Mouse (Mus musculus): ENCODE data around the gene 1500011B03Rik.
"Not testable (repeated sequence)": the region's sequence is repeated elsewhere in the genome, so short reads cannot be mapped to it uniquely, and the experiment has no call there.

1500011B03Rik gene

GRCm38 (mm10) chr5:114822796-114823688, at the start of gene 1500011B03Rik:
Gene 1500011B03Rik, minus strand, starts transcription at chr5:114823468.
- no peak for TF ChIP-seq GATA4 (IDR thresholded peaks at IDR 0.05; ENCODE audit: insufficient replicate concordance, low read length)

- no peak for TF ChIP-seq GATA4 (IDR thresholded peaks at IDR 0.05; ENCODE audit: insufficient replicate concordance, low read length)
Observed at GRCm38 (mm10) chr5:114865279-114865678, 42.0 kb upstream of the 1500011B03Rik start.

- TF ChIP-seq GATA4 (IDR thresholded peaks at IDR 0.05; ENCODE audit: insufficient replicate concordance, low read length): no peak
Observed at GRCm38 (mm10) chr5:114864813-114865212, 41.5 kb upstream of the 1500011B03Rik start.

GRCm38 (mm10) chr5:114861730-114862129, 38.5 kb upstream of the 1500011B03Rik start:
- no peak for TF ChIP-seq GATA4 (IDR thresholded peaks at IDR 0.05; ENCODE audit: insufficient replicate concordance, low read length)

GRCm38 (mm10) chr5:114859253-114859652, 36.0 kb upstream of the 1500011B03Rik start:
- no peak for TF ChIP-seq GATA4 (IDR thresholded peaks at IDR 0.05; ENCODE audit: insufficient replicate concordance, low read length)

GRCm38 (mm10) chr5:114858582-114858981, 35.3 kb upstream of the 1500011B03Rik start, which contains the start of gene Gm9936:
Gene Gm9936, minus strand, starts transcription at chr5:114858682.
- no peak for TF ChIP-seq GATA4 (IDR thresholded peaks at IDR 0.05; ENCODE audit: insufficient replicate concordance, low read length)

GRCm38 (mm10) chr5:114853364-114853763, 30.1 kb upstream of the 1500011B03Rik start, which contains the start of gene 4930519G04Rik:
Gene 4930519G04Rik, plus strand, starts transcription at chr5:114853664.
- not testable (repeated sequence) for TF ChIP-seq GATA4 (IDR thresholded peaks at IDR 0.05; ENCODE audit: insufficient replicate concordance, low read length)

- TF ChIP-seq GATA4 (IDR thresholded peaks at IDR 0.05; ENCODE audit: insufficient replicate concordance, low read length): no peak
Observed at GRCm38 (mm10) chr5:114851565-114852236, 28.4 kb upstream of the 1500011B03Rik start.

- no peak for TF ChIP-seq GATA4 (IDR thresholded peaks at IDR 0.05; ENCODE audit: insufficient replicate concordance, low read length)
Observed at GRCm38 (mm10) chr5:114842674-114843073, 19.4 kb upstream of the 1500011B03Rik start.

- no peak for TF ChIP-seq GATA4 (IDR thresholded peaks at IDR 0.05; ENCODE audit: insufficient replicate concordance, low read length)
Observed at GRCm38 (mm10) chr5:114836886-114837285, 13.6 kb upstream of the 1500011B03Rik start.

GRCm38 (mm10) chr5:114829740-114830139, 6.5 kb upstream of the 1500011B03Rik start:
- TF ChIP-seq GATA4 (IDR thresholded peaks at IDR 0.05; ENCODE audit: insufficient replicate concordance, low read length): no peak

- TF ChIP-seq GATA4 (IDR thresholded peaks at IDR 0.05; ENCODE audit: insufficient replicate concordance, low read length): no peak
Observed at GRCm38 (mm10) chr5:114827427-114827826, 4.2 kb upstream of the 1500011B03Rik start.

GRCm38 (mm10) chr5:114825978-114826691, 2.9 kb upstream of the 1500011B03Rik start:
- TF ChIP-seq GATA4 (IDR thresholded peaks at IDR 0.05; ENCODE audit: insufficient replicate concordance, low read length): no peak

GRCm38 (mm10) chr5:114824197-114824596, 929 bp upstream of the 1500011B03Rik start:
- TF ChIP-seq GATA4 (IDR thresholded peaks at IDR 0.05; ENCODE audit: insufficient replicate concordance, low read length): no peak

GRCm38 (mm10) chr5:114818124-114818523, 5.1 kb downstream of the 1500011B03Rik start:
- no peak for TF ChIP-seq GATA4 (IDR thresholded peaks at IDR 0.05; ENCODE audit: insufficient replicate concordance, low read length)
